Mouse (Mus musculus) heart, adult 11 months (tissue): ENCODE data around the gene Cant1.

Experiments used
- DNase-seq: peaks from one replicate; pipeline ENCODE4 v3.0.0; 2022

Gene Cant1

GRCm38 (mm10) chr11:118418834-118419504, at the start of gene Cant1:
Gene Cant1 (minus strand): TSS chr11:118419086.
- peak; percentile 100 for DNase-seq

- DNase-seq = no peak
These were observed 48.7 kb upstream of the Cant1 start for GRCm38 (mm10) chr11:118467441-118468035.

- DNase-seq = no peak
These were observed 41.4 kb upstream of the Cant1 start for GRCm38 (mm10) chr11:118460280-118460679.

- peak; percentile 96 for DNase-seq
These were observed 40.6 kb upstream of the Cant1 start for GRCm38 (mm10) chr11:118459536-118459935.

- DNase-seq = peak; percentile 99
These were observed 40.2 kb upstream of the Cant1 start for GRCm38 (mm10) chr11:118459051-118459450.

GRCm38 (mm10) chr11:118456937-118457336, 38.1 kb upstream of the Cant1 start:
- DNase-seq = peak; percentile 99

- no peak for DNase-seq
These were observed 36.9 kb upstream of the Cant1 start for GRCm38 (mm10) chr11:118455788-118456187.

- DNase-seq = peak; percentile 98
These were observed 35.2 kb upstream of the Cant1 start for GRCm38 (mm10) chr11:118453886-118454671.

- peak; percentile 96 for DNase-seq
These were observed 34.1 kb upstream of the Cant1 start for GRCm38 (mm10) chr11:118452955-118453354.

- DNase-seq = no peak
These were observed 32.3 kb upstream of the Cant1 start for GRCm38 (mm10) chr11:118451211-118451610.

GRCm38 (mm10) chr11:118448385-118448784, 29.5 kb upstream of the Cant1 start:
- peak; percentile 99 for DNase-seq

- no peak for DNase-seq
These were observed 28.5 kb upstream of the Cant1 start for GRCm38 (mm10) chr11:118447346-118447745.

GRCm38 (mm10) chr11:118445843-118446242, 27.0 kb upstream of the Cant1 start:
- peak; percentile 95 for DNase-seq

GRCm38 (mm10) chr11:118443201-118443970, 24.5 kb upstream of the Cant1 start:
- DNase-seq = peak; percentile 95

- peak; percentile 95 for DNase-seq
These were observed 23.8 kb upstream of the Cant1 start for GRCm38 (mm10) chr11:118442691-118443090.

- DNase-seq = peak; percentile 96
These were observed 20.0 kb upstream of the Cant1 start for GRCm38 (mm10) chr11:118438665-118439414.

- peak; percentile 93 for DNase-seq
These were observed 17.6 kb upstream of the Cant1 start for GRCm38 (mm10) chr11:118436471-118436935.

- DNase-seq = no peak
These were observed 15.2 kb upstream of the Cant1 start for GRCm38 (mm10) chr11:118434093-118434492.

GRCm38 (mm10) chr11:118433398-118433868, 14.5 kb upstream of the Cant1 start:
- DNase-seq = peak; percentile 97

GRCm38 (mm10) chr11:118431100-118431948, 12.4 kb upstream of the Cant1 start:
- DNase-seq = peak; percentile 96
